Mouse (Mus musculus) forelimb bud, embryonic 11.5 days (tissue): ENCODE results near the gene Dbn1.
A peak's percentile ranks its signal among the peaks of the same experiment; 100 is the strongest.

Experiments
- DNase-seq: peaks from one replicate; pipeline ENCODE4 v3.0.0-alpha.2; 2012; ENCODE audit warnings: low read depth, low spot score

Dbn1 gene

DNA sequence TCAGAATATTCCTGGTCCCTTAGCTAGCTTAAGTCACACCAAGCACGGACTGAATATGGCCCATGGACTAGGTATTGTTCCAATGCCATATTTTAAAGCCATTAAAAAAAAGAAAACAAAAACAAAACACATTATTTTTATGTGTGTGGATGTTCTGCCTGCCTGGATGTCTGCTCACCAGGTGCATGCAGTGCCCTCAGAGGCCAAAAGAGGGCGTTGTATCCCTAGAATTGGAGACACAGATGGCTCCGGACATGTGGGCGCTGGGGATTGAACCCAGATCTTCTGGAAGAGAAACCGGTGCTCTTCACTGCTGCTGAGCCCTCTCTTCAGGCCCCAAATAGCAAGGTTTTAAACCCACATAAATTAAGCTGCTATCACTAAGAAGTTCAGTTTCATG, 9.9 kb downstream of the Dbn1 start:
- DNase-seq: no peak

DNA sequence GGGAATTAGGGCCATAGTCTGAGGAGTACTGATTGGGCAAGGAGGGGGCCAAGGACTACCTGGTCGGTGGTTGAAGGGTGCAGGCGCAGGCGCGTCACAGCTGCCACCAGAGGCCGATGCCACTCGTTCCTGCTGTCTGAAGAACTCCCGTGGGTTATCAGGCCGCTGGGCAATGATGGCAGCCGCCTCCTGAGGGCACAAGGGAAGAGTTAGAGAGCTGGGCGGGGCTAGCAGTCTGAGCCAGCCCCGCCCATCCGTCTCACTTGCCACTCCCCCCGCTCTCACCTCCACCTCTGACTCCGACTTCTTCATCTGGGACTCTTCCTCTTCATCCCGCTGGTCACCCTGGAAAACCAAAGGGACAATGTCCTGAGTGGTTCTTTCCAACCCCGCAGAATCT, 10.4 kb downstream of the Dbn1 start:
- no peak for DNase-seq

DNA sequence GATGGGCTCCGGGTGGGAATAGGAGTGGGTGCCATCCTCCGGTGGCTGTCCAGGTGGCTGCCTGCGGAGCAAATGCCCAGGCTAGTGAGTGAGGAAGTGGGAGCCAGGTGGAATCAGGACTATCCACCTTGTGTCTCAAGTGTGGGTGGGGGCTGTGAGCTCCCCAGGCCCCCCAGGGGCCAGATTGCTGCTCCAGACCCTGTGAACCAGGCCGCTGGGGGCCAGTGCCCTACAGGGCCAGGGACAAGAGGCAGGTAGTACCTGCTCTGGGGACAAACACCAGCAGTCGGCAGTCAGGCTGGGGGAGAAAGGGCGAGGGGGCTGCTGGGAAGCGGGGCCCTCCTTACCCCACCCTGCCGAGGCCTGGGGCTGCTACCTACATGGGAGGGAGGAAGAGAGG, 11.7 kb downstream of the Dbn1 start:
- no peak for DNase-seq

DNA sequence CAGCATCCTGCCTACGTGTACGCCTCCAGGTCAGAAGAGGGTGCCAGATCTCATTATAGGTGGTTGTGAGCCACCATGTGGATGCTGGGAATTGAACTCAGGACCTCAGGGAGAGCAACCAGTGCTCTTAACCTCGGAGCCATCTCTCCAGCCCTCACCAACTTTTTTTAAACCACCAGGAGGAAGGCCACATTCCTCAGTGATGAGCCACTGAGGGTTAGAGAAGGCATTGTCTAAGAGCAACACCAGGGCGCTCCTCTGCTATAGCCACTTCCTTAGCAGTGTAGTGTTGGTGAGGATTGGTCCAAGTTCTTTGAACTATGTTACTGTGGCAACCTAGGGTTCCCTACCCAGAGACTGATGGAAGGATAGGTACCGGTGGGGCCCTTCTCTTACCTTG, 12.2 kb downstream of the Dbn1 start:
- DNase-seq: no peak

DNA sequence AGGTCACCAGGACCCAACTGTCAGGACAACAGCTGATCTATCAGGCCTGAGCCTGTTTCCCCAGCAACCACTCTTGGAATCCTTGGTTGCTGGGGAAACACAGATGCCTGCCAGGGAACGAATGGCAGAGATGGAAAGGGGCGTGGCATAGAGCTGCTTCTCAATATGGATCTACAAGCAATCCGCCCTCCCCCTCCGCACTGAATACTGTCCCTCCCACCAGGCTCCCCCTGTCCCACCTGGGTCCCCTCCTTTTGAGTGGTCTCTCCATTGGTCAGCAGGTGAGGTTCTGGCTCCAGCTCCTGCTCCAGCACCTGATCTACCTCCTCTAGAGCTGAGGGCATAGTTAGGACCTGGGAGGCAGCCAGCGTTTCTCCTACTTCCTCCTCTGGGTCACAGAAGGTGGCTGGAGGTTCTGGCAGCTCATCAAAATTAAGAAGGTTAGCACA, 13.3 kb downstream of the Dbn1 start:
- DNase-seq: no peak

DNA sequence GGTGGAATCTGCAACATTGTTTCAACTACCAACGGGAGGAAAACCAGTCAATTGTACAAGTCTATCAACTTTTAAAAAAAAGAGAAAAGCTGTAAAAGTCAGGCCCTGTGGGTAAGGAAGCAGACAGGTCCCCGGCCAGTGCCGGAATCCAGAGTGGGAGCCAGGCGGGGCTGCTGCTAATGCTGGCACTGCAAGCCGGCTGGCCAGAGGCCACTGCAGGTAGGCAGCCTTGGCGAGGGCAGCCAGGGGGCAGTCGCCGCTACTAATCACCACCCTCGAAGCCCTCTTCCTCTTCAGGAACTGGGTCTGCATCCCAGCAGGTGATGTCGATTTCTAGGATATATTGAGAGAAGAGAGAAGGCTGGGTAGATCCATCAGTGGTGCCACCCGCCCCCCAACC, 13.9 kb downstream of the Dbn1 start:
- DNase-seq: no peak

DNA sequence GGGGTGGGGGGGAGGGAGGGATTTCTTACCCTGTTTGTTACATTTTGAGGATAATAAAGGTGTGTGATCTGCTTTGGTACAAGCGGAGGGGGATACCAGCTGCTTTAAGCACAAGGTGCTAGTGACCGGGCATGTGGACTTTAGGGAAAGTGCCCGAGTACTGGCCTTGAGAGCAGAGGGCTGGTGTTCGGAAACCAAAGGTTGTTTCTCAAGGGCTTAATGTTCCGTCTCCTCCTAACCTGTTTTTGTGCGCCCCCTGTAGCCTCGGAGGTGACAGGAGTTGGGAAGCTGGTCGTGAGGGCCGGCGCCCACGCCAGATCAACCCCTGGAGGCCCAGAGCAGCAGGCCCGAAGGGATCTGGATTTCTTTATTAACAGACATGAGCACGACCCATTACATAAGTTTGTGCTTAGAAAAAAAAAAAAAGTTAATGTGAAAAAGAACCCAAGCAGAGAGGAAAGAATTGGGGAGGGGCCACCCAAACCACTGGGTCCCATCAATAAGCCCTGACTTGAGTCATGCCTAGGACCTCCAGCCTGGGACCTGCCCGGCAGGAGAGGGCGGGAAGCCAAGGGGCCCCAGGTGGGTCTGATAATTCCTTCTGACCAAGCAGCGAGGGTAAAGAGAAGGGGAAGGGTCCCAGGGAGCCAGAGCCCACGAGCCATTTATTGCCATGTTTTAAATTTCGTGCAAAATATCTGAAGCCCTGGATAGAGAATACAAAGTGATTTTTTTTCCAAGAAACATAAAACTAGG, 14.7 kb downstream of the Dbn1 start:
- DNase-seq: peak; percentile 56

DNA sequence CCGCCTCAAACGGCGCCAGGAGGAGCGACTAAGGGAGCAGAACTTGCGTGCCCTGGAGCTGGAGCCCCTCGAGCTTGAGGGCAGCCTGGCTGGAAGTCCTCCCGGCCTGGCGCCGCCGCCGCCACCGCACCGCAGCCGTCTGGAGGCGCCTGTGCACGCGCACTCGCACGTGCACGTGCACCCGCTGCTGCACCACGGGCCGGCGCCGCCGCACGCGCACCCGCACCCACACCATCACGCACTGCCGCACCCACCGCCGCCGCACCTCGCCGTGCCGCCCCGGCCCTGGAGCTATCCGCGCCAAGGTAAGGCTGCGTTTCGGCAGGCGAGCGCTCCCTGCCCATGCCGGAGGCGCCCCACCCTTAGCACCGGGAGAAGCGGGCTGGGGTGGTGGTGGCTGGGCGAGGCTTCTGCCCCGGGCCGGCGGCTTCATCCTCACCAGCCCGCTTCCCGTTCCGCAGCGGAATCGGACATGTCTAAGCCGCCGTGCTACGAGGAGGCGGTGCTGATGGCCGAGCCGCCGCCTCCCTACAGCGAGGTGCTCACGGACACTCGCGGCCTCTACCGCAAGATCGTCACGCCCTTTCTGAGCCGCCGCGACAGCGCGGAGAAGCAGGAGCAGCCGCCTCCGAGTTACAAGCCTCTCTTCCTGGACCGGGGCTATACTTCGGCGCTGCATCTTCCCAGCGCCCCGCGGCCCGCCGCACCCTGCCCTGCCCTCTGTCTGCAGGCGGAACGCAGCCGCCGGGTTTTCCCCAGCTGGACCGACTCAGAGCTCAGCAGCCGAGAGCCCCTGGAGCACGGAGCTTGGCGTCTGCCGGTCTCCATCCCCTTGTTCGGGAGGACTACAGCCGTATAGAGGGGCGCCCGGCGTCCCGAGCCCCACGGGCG, 15.5 kb downstream of the Dbn1 start:
- DNase-seq: peak; percentile 54

DNA sequence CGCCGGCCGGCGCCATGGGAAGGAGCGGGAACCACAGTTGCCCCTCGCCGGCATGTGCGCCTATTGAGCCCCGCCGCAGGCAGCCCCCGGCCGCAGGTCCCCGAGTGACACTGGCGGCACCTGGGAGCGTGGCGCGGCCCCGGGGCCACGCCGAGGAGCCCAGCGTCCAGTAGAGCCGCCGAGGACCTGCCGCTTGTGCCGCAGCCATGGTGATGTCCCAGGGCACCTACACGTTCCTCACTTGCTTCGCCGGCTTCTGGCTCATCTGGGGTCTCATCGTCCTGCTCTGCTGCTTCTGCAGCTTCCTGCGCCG, 16.1 kb downstream of the Dbn1 start:
- DNase-seq: no peak

DNA sequence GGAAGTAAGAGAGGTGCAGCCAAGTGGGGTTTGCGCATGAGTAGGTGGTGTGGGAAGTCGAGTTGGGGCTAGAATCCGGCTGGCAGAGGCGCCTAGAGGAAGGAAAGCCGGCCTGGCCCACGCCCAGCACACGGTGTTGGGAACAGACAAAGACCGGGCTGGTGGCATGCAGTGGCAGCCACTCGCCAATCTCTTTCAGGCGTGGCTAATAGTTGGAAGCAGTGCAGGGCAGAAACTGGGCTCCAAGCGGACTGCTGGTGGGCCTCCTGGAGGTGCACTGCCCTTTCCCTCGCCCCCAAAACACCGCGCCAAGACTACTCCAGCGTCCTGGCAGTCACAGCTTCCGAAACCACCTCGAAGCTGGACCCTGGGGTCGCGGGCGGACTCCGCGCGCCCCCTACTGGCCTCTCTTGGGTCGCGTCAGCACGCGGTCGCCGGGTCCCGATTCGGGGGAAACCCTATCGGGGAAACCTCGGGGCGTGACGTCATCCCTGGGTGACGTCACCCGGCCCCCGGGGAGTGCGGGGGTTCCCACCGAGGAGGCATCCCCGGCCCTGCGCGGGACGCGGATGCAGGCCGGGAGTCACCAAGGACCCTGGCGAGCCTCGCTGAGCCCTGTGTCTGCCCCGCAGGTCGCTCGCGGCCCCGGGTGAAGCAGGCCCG, 16.6 kb downstream of the Dbn1 start:
- peak; percentile 94 for DNase-seq

DNA sequence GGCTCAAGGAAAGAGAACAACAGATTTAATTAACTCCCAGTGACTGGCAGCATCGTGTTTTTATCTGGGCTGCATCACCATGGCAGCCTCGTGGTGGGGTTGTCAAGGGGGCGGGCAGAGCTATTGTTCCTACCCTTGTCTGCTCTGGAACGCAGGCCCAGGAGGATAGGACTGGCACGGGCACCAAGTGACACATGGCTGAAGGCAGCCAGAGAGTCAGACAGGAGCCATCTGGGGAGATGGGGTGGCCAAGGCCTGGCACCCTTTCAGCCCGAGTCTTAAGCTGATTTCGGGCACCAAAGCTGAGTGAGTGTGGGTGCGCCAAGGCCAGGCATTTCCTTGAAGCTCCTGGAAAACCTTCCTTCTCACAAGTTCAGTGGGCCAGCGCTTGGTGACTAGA, 17.5 kb downstream of the Dbn1 start:
- no peak for DNase-seq

DNA sequence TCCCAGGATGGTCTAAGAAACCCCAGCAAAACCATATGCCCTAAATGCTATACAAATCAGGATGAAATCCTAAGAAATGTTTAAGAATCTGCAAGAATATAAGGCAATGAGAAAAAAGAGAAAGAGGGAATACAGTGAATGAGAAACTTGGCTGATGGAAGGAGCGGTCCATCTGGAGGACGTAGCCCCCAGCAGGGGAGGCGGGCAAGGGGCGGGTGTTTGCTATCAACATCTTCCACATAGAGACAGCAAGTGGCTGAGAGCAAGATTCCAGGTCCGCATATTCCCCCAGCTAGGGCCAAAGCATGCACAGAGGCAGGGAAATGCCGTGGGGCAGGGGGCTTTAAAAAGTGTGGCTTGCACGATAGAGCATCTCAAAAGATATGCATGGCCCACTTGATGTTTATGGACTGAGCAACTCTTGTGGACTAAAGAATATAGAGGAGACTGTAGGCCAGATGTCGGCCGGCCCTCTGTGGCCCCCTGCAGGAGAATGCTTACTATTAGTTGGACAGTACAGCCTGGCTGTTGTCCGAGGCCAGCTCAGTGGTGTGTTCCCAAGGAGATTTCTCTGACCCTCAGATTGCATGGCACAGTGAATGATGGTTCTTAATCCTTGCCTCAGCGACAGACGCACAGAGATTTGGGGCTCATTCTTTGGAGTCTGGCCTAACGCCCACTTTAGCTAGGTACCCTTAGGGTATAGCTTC, 18.9 kb downstream of the Dbn1 start:
- DNase-seq: no peak

DNA sequence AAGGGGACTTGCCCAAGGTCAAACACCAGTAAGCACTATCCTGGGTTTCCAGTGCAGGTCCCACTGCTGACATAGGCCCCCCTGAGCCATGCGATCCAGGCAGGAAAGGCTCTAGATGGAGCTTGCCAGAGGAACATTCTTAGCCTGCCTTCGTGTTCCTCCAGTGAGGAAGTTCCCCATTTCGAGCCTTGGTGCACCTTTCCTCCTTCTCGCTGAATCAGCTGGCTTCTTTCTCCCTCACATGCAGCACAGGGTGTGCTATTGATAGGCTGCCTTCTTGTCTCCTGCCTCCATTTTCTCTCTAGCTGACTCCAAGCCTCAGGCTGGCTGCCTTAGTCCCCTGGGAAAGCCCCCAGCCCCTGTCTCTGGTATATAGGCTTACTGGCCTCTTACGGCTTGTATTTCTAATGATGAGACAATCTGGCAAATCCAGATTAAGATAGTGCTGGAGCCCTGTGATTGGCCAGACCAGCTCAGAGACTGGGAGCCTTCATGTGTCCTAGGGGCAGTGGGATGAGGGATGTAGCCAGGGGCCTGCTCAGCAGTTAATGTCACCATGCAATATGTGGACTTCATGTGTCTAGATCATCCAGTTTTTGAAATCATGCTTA, 22.0 kb downstream of the Dbn1 start:
- no peak for DNase-seq

DNA sequence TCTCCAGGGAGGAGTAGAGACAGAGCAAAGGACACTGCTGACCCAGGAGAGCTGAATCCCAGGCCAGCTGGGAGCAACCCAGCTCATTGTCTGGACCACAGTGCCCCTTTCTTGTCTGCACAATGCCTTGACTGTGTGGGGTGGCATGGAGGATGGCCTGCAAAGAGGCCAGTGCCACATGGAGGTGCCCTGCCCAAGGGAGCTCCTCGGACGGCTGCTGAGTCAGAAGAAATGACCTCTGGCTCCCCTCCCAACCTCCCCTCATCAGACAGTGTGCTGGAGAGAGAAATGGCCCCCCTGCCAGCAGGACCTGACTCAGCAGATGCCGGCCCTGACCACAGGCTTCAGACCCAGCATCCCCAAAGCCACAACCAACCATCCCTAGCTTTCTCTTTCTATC, 22.7 kb downstream of the Dbn1 start:
- DNase-seq: no peak

DNA sequence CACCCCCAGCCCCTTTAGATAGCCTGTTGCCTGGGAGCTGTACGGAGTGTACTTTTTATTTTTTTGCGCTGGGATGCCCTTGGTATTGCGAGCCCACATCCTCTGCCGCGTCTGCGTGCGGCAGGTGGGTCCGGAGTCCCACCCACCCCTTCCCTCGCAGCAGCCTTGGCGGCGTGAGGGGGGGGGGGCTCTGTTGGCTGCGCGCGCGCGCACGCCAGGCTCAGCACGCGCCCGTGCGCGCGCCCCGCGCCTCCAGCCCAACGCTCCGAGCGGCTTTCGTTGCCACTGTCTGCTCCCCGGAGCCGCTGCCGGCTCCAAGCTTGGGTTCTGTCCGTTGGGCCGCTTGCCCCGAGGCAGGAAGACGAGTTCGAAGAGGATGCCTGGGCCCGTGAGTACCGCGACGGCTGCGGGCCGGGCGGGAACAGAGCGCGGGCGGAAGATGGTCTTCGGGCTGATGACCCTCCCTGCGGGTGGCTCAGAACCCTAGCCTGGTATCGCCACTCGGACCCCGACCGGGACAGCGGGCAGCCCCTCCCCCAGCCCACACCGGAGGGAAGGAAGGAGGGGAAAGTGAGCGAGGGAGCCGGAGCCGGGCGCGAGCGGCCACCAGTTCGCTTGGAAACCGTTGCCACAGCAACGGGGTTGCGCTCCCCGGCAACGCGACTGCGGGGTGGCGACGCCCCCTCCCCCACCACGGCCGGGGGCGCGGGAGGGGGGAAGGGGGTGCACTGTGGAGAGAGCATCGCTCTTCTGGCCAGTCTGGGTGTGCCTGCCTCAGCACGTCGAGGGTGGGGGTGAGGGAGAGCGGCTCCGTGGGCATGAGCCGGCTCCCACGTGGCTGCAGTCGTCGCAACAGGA, 23.7 kb downstream of the Dbn1 start, which contains the start of gene Prr7:
Gene Prr7 (plus strand): TSS at position 241 of the 858 bp plus-strand sequence.
- peak; percentile 67 for DNase-seq

DNA sequence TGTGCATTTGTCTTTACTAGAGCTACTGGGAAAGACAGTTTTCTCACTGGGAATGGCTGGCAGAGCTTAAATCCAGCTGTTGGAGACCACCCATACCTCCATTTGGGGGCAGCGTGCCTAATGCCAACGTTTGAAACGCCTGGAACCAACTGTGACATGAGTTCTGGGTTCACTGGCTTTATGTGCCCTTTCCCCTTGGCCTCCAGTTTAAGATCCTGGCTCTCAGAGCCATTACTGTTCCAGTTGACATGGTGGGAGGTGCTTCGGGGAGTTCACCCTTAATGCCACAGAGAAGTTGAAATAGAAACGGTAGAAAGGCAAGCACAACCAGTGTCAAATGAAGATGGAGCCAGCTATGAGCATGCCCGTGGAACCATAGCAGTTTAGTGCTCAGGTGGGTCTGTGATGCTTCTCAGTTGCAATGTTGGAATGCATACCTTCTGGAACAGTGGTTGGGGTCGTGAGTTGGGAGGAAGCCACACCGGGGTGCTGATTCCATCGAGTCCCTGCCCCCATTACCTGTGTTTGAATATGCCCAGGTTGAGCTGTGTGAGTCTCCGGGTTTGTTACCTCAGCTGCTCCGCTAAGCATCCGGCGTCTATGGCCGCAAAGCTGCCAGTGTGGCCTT, 24.4 kb downstream of the Dbn1 start:
- no peak for DNase-seq

DNA sequence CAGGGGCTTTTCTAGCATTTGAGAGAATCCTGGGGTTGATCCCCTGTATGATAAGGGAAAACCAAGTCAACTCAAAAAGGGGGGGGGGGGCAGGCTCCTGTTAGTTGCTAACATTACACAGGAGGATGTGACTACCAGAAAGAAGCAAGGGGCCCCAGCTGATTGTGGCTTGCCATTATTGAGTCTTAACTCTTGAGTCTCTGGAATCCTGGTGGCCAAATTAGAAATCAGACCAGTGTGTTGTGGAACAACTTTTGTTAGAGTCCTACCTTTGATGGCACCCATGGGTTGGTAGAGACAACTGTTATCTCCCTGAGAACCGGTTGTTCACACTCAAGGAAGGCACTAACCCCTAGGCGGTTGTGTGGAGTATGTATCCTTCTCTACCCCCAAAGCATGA, 24.9 kb downstream of the Dbn1 start:
- DNase-seq: no peak

DNA sequence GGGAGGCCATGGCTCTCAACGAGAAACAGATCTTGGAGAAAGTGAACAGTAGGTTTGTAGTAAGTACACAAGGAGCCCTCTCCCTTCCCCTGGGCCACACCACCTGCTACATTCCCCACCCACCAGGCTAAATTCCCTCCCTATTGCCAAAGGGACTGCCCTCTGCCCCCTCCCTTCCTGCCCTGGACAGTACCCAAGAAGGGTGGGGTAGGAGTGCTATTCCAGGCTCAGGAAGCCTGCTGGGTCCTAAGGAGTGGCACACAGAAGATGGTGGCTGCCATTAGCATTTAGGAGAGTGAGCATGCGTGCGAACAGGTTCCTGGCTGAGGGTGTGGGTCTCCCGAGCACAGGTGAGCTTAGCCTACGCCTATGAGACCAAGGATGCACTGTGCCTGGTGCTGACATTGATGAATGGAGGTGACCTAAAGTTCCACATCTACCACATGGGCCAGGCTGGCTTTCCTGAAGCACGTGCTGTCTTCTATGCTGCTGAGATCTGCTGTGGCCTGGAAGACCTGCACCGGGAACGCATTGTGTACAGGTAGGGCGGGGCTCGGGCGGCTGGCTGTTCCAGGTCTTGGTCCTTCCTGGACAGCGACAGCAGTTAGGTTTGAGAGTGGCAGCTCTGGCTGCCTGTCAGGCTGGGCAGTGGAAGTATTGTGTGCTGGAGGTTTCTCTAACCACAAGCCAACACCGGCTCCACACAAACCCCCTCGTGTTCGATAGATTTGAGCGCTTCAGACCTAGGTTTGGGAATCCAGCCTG, 35.9 kb downstream of the Dbn1 start:
- no peak for DNase-seq

DNA sequence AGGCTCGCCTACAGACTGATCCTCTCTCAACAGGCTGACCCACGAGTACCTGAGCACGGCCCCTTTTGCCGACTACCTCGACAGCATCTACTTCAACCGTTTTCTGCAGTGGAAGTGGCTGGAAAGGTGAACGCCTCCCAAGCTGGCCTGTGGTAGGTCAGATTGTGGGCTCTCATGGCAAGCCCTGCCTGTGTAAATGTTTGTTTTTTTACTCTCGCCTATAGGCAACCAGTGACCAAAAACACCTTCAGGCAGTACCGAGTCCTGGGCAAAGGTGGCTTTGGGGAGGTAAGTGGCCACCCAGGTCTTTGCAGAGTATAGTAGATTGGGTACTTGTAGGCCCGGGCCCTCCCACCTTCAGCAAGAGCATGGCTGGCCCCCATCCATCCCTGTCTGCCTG, 36.6 kb downstream of the Dbn1 start:
- DNase-seq: no peak
